Mouse (Mus musculus): ENCODE data around the gene Nusap1.

DNA sequence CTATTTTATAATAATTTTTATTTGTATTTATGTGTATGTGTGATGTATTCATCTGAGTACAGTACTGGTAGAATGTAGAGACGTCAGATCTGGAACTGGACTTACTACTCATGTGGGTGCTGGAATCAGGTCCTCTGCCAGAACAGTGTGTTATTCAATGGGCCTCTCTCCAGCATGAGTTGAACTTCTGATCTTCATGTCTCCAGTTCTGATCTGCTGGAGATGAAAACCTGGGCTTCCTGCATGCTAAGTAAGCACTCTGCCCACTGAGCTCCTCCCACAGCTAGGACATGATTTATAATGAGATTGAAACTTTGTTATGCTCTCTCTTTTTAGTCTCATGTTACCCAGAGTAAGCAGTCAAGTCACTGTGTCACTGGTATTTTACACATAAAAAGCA lies 78.0 kb downstream of the Nusap1 start:
- TF ChIP-seq CTCF (IDR thresholded peaks at IDR 0.05) (no peak), EP300 (IDR thresholded peaks at IDR 0.05) (no peak)
